Mouse (Mus musculus) neural tube, embryonic 11.5 days (tissue): ENCODE results near the gene Dnajc19. TPM values are rescaled to one million over a fixed set of nuclear protein-coding genes. Genes with fewer than 3 reads are reported as not detected.
"Not testable (repeated sequence)": the region's sequence is repeated elsewhere in the genome, so short reads cannot be mapped to it uniquely, and the experiment has no call there.

Experiments used
- ATAC-seq: fragments of 200-750 bp; cut with Nextera tagmentation; 2 replicates; pipeline ENCODE4 v1.8.0; 2017; ENCODE audit warnings: moderate number of reproducible peaks, mild to moderate bottlenecking, moderate TSS enrichment, moderate library complexity; ENCODE audit not compliant: insufficient read depth, low FRiP score, low TSS enrichment
- DNase-seq: peaks from one replicate; pipeline ENCODE4 v3.0.0-alpha.2; 2015; ENCODE audit warnings: low spot score
- H3K27ac ChIP-seq: fragments of 300-500 bp; sonication (generic); 2 replicates; pipeline ENCODE4 v1.5.1; 2014; ENCODE audit warnings: low read depth, mild to moderate bottlenecking, low read length
- H3K27me3 ChIP-seq: fragments of 300-500 bp; sonication (generic); 2 replicates; pipeline ENCODE4 v1.6.1; 2014; ENCODE audit warnings: mild to moderate bottlenecking, low read length, mixed read lengths; ENCODE audit not compliant: control insufficient read depth, insufficient read depth
- H3K36me3 ChIP-seq: fragments of 300-500 bp; sonication (generic); 2 replicates; pipeline ENCODE4 v1.6.1; 2014; ENCODE audit warnings: mild to moderate bottlenecking, low read length, moderate library complexity, mixed read lengths; ENCODE audit not compliant: control insufficient read depth, insufficient read depth
- H3K4me1 ChIP-seq: fragments of 300-500 bp; sonication (generic); 2 replicates; pipeline ENCODE4 v1.6.1; 2014; ENCODE audit warnings: low read length, mixed read lengths; ENCODE audit not compliant: control insufficient read depth, insufficient read depth
- H3K4me2 ChIP-seq: fragments of 300-500 bp; sonication (generic); 2 replicates; pipeline ENCODE4 v1.6.1; 2014; ENCODE audit warnings: low read depth, mild to moderate bottlenecking, moderate library complexity
- H3K4me3 ChIP-seq: fragments of 300-500 bp; sonication (generic); 2 replicates; pipeline ENCODE4 v1.5.1; 2014; ENCODE audit warnings: low read depth, low read length
- H3K9ac ChIP-seq: fragments of 300-500 bp; sonication (generic); 2 replicates; pipeline ENCODE4 v1.6.1; 2014; ENCODE audit warnings: mild to moderate bottlenecking, low read length
- H3K9me3 ChIP-seq: fragments of 300-500 bp; sonication (generic); 2 replicates; pipeline ENCODE4 v1.6.1; 2016; ENCODE audit warnings: low read length; ENCODE audit not compliant: control insufficient read depth
- WGBS: fragments of 180-500 bp; shearing (Covaris S2); extraction: QIAGEN DNeasy Blood & Tissue Kit; methylation state at CpG from one replicate; pipeline ENCODE4 v1.1.7; 2014; 5-methylcytosine and 5-hydroxymethylcytosine counted together
- polyA plus RNA-seq: library from polyadenylated mRNA; unstranded; fragments of >200 nt; fragmentation: Nextera tagmentation; extraction: Ambion mirVana; gene quantifications from 2 replicates; pipeline ENCODE4 v1.2.1, GENCODE M21; 2014

Dnajc19 gene
- polyA plus RNA-seq, 1 experiment from 2014 or later, result 163 TPM

DNA sequence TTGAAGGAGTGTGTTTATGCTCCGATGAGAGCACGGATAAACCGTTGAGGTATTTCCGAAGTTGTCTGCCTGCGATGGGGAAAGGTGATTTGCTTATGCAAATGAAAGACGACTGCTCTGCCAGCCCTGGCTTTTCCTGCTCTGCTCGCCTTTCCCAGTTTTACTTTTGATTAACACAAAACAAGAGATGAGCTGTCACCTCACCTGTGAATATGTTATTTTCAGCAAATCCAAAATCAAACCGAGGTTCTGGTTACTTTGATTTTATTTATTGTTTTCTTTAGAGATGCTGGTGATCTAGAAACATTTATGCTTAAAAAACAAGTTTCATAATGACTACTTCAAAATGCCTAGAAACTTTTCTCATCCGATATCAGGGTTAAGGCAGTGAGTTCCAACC lies 25.3 kb upstream of the Dnajc19 start:
- no peaks in the 10 kb centered on the region for H3K9me3 ChIP-seq
- H3K9ac ChIP-seq, result no peak overlapping the region
- H3K4me2 ChIP-seq, result peak overlapping the region; percentile 38
- H3K4me3 ChIP-seq, result peak overlapping the region; percentile 20
- no peak for ATAC-seq
- no peaks in the 10 kb centered on the region for H3K36me3 ChIP-seq
- DNase-seq, result no peak
- peaks cover 4% of the 10 kb centered on the region for H3K4me1 ChIP-seq
- no peak overlapping the region for H3K27ac ChIP-seq
- H3K27me3 ChIP-seq, result no peaks in the 10 kb centered on the region
- WGBS, result 23% methylated on average over 9 of the region's 9 CpGs

DNA sequence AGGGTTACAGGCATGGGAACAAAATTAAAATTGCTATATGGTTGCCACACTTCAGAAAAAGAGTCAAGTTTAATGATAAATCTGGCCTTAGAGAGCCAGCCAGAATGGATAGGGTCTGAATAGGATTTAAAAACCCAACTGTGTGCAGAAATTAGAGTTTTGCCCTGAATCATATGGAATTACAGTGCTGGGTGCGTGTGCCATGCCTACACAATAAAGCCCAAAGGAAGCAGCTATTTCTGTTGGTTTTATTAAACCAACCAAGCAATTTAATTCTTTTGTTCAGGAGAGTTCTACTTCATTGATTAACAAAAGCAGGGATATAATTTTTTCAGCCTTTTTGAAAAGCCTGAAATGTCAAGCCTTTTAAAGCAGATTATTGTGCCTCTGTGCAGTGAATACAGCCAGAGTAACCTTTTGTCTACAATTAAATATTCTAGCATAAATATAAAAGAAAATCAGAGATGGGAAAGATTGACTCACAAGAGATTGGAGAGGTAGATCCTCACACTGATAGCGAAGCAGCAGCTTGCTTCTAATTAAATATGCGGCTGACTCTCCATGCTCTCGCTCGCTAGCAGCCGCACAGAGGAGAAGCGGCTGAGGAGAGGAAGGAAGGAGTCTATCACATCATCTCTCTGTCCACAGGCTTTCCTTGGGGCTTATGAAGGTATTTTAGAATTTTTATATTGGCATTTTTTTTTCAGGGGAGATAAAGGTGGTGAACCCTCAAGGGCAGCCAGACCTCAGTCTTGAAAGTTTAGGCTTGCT lies 23.0 kb upstream of the Dnajc19 start:
- Histone ChIP-seq H3K4me2 (peak overlapping the region; percentile 40), H3K36me3 (no peaks in the 10 kb centered on the region), H3K9me3 (no peaks in the 10 kb centered on the region), H3K27ac (peak overlapping the region; percentile 41; the same call in 1 of the 2 replicates), H3K4me3 (peak overlapping the region; percentile 20), H3K27me3 (no peaks in the 10 kb centered on the region), H3K4me1 (peaks cover 4% of the 10 kb centered on the region), H3K9ac (peak overlapping the region; percentile 5; the same call in 1 of the 2 replicates)
- peak; percentile 59 for ATAC-seq
- WGBS, result 35% methylated on average over 7 of the region's 7 CpGs
- DNase-seq, result peak; percentile 19

DNA sequence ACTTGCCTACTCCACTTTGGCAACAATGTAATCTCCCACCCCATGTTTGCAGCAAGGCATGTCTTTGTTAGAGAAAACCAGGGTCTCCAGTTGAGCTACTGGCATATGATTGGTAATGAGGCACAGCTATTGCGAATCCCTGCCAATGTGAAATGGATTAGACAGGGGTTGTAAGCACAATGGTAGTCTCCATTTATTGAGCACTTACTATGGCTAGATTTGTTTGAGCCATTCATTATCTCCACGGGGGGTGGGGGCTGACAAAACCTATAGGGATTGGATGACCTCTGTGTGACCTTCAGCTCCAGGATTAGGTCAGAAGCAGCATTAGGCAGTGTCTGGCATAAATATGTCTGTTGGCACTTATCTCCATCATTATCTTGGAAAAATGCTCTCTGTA lies 21.8 kb upstream of the Dnajc19 start:
- H3K4me1 ChIP-seq, result peaks cover 4% of the 10 kb centered on the region
- H3K36me3 ChIP-seq, result no peaks in the 10 kb centered on the region
- H3K27me3 ChIP-seq, result no peaks in the 10 kb centered on the region
- DNase-seq (peak; percentile 58), ATAC-seq (peak; percentile 68)
- H3K4me3 ChIP-seq, result no peak overlapping the region
- H3K4me2 ChIP-seq, result no peak overlapping the region
- no peak overlapping the region for H3K9ac ChIP-seq
- H3K27ac ChIP-seq, result peak overlapping the region; percentile 39; the same call in 1 of the 2 replicates
- H3K9me3 ChIP-seq, result no peaks in the 10 kb centered on the region
- 33% methylated on average over 2 of the region's 2 CpGs for WGBS

DNA sequence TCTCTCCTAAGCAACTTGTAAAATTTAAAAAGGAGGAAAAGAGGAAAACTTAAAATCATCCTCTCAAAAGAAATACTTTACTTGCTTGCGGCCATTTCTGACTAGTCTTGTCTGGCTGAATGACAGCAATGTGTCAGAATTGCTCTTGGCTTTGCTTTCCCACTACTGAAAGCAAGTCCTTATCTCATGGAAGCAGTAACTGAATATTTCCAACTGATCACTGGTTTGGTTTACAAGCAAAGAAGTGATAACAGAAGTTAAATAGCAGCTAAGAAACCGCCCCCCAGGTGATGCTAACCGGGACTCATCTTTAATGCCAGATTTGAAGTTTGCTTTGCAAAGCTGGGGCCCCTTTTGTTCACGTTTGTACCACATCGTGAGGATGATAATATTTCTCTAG lies 2.5 kb upstream of the Dnajc19 start:
- Histone ChIP-seq H3K36me3 (no peaks in the 10 kb centered on the region; the same call in 1 of the 2 replicates), H3K9me3 (no peaks in the 10 kb centered on the region), H3K4me2 (no peak overlapping the region), H3K27ac (no peak overlapping the region), H3K4me3 (no peak overlapping the region), H3K4me1 (peaks cover 5% of the 10 kb centered on the region; the same call in 1 of the 2 replicates), H3K27me3 (no peaks in the 10 kb centered on the region), H3K9ac (no peak overlapping the region)
- DNase-seq (no peak), ATAC-seq (no peak)
- 74% methylated on average over 5 of the region's 5 CpGs for WGBS

DNA sequence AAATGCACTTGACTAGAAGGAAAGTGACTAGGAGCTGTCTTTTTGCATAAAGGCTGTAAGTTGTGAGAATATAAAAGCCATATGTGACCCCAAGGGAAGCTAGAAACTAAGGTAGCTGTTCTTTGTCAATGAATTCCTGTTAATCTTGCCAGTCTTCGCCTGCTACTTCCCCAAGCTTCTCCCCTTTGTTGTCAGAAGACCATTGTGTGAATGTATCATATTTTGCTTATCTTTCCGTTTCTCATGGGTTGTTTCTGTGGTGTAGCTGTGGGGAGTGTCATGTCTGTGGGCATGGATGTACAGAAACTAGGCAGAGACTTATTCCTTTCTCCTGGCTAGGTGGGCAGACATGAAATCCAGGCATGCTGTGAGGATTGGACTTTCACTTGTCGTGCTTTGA lies 808 bp upstream of the Dnajc19 start:
- H3K4me3 ChIP-seq, result no peak overlapping the region
- H3K36me3 ChIP-seq, result no peaks in the 10 kb centered on the region; the same call in 1 of the 2 replicates
- DNase-seq (no peak), ATAC-seq (no peak)
- peak overlapping the region; percentile 53 for H3K4me2 ChIP-seq
- peaks cover 5% of the 10 kb centered on the region; the same call in 1 of the 2 replicates for H3K4me1 ChIP-seq
- no peaks in the 10 kb centered on the region for H3K27me3 ChIP-seq
- H3K9ac ChIP-seq, result no peak overlapping the region
- no peak overlapping the region for H3K27ac ChIP-seq
- WGBS, result 93% methylated on average over 3 of the region's 3 CpGs
- no peaks in the 10 kb centered on the region for H3K9me3 ChIP-seq

DNA sequence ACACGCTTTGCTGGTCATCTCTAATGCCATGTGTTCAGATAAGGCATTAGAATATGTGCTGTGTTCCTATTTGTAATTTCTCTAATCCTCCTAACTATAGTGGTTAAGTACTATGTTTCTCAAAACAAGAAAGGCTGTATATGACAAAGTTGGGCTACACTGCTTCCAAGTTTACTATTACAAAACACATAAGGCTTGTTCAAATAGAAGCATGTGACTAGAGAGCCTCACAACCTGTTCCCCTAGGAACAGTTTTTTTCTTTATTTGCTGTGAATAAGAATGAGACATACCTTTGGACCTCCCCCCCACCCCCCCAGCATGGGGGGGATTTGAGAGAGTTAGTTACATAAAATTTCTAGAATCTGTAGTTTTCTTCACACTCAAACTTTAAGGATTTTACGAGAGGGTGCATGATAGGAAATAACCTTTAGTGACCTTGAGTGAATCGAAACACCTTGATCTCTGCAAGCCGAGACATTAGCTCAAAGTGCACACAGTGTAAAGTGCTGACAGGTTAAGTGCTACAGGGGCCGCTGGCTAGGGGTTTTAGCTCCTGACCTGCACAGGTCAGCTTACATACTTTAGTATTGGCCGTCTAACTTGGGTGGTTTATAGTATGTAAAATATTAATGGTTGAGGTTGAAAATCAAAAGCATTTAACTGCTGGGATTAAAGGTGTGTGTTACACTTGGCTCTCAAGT lies 4.9 kb downstream of the Dnajc19 start:
- Histone ChIP-seq H3K9me3 (no peaks in the 10 kb centered on the region), H3K27ac (no peak overlapping the region), H3K27me3 (no peaks in the 10 kb centered on the region), H3K4me3 (no peak overlapping the region), H3K36me3 (no peaks in the 10 kb centered on the region; the same call in 1 of the 2 replicates), H3K4me1 (peaks cover 5% of the 10 kb centered on the region; the same call in 1 of the 2 replicates), H3K9ac (no peak overlapping the region), H3K4me2 (no peak overlapping the region)
- ATAC-seq (no peak), DNase-seq (no peak)
- 85% methylated on average over 6 of the region's 6 CpGs for WGBS

DNA sequence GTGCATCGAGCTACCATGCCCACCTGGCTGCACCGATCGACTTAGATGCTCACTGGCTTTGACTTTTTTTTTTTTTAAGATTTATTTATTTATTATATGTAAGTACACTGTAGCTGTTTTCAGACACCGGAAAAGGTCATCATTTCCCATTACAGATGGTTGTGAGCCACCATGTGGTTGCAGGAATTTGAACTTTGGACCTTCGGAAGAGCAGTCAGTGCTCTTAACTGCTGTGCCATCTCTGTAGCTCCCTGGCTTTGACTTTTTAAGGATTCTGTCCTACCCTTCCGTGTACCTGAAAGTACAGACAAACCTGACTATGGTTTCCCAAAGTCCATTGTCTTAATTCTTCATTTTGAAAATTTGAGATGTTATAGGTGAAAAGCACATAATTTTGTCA lies 8.4 kb downstream of the Dnajc19 start:
- ATAC-seq, result no peak
- no peak overlapping the region for H3K27ac ChIP-seq
- H3K4me1 ChIP-seq, result no peaks in the 10 kb centered on the region
- no peak overlapping the region for H3K4me2 ChIP-seq
- no peak overlapping the region for H3K9ac ChIP-seq
- H3K4me3 ChIP-seq, result no peak overlapping the region
- 94% methylated on average over 6 of the region's 6 CpGs for WGBS
- no peaks in the 10 kb centered on the region for H3K27me3 ChIP-seq
- no peaks in the 10 kb centered on the region for H3K36me3 ChIP-seq
- H3K9me3 ChIP-seq, result no peaks in the 10 kb centered on the region
- DNase-seq, result no peak

DNA sequence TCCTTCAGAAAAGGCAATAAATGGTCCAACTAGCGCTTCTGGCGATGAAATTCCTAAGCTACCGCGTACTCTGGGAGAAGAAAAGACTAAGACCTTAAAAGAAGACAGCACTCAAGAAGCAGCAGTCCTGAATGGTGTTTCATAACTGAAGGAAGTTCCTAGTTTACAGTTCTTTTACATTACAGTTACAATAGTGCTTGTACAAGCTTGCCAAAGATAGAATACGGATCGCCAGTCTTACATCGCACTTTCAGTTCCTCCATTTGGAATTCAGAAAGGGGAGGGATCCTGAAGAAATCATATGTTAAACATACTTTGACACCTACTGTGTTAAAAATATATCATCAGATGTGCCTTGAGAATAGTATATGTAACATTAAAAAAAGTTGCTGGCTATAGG lies 12.2 kb downstream of the Dnajc19 start:
- H3K4me1 ChIP-seq, H3K36me3 ChIP-seq, DNase-seq, H3K9ac ChIP-seq, H3K4me2 ChIP-seq, H3K27ac ChIP-seq, H3K9me3 ChIP-seq, ATAC-seq, H3K4me3 ChIP-seq, H3K27me3 ChIP-seq: not testable (repeated sequence)
- WGBS, result 94% methylated on average over 7 of the region's 7 CpGs
